Mouse (Mus musculus) spleen, postnatal 14 days (tissue): ENCODE measurements around the gene Rhebl1.
"Not testable (repeated sequence)": the region's sequence is repeated elsewhere in the genome, so short reads cannot be mapped to it uniquely, and the experiment has no call there.

Source experiments
- DNase-seq, 2 experiments: peaks; one replicate each; pipeline ENCODE4 v3.0.0; 2021 to 2022; ENCODE audit warnings: low spot score in 2 of 2

Rhebl1 gene

GRCm38 (mm10) chr15:98893940-98894745 is at the start of gene Rhebl1:
Rhebl1 (minus strand) TSS chr15:98894540.
- no peak for DNase-seq

GRCm38 (mm10) chr15:98943133-98943532 is 48.8 kb upstream of the Rhebl1 start:
- DNase-seq = no peak

GRCm38 (mm10) chr15:98942081-98942480 is 47.7 kb upstream of the Rhebl1 start:
- DNase-seq = no peak

GRCm38 (mm10) chr15:98941539-98941938 is 47.2 kb upstream of the Rhebl1 start:
- DNase-seq = no peak

- DNase-seq = no peak
Measured at GRCm38 (mm10) chr15:98940816-98941215, 46.5 kb upstream of the Rhebl1 start.

- DNase-seq = peak; percentile 81 to 86
Measured at GRCm38 (mm10) chr15:98934217-98934839, 40.0 kb upstream of the Rhebl1 start, which contains the start of gene Tuba1b. Tuba1b (minus strand) TSS chr15:98934565.

- DNase-seq = peak; percentile 86 to 88
Measured at GRCm38 (mm10) chr15:98933833-98934216, 39.5 kb upstream of the Rhebl1 start.

GRCm38 (mm10) chr15:98933004-98933671 is 38.8 kb upstream of the Rhebl1 start:
- DNase-seq = not testable (repeated sequence)

- DNase-seq = no peak
Measured at GRCm38 (mm10) chr15:98930998-98931397, 36.7 kb upstream of the Rhebl1 start.

- DNase-seq = no peak
Measured at GRCm38 (mm10) chr15:98930017-98930734, 35.8 kb upstream of the Rhebl1 start.

- DNase-seq = no peak
Measured at GRCm38 (mm10) chr15:98928598-98929240, 34.4 kb upstream of the Rhebl1 start.

- DNase-seq = no peak
Measured at GRCm38 (mm10) chr15:98927566-98927965, 33.2 kb upstream of the Rhebl1 start.

- no peak for DNase-seq
Measured at GRCm38 (mm10) chr15:98924682-98925081, 30.3 kb upstream of the Rhebl1 start.

- no peak for DNase-seq
Measured at GRCm38 (mm10) chr15:98923031-98923537, 28.7 kb upstream of the Rhebl1 start.

GRCm38 (mm10) chr15:98922581-98922980 is 28.2 kb upstream of the Rhebl1 start:
- DNase-seq = no peak

GRCm38 (mm10) chr15:98921510-98921909 is 27.2 kb upstream of the Rhebl1 start:
- DNase-seq = no peak

- not testable (repeated sequence) for DNase-seq
Measured at GRCm38 (mm10) chr15:98918499-98918895, 24.2 kb upstream of the Rhebl1 start.

GRCm38 (mm10) chr15:98917538-98918498 is 23.5 kb upstream of the Rhebl1 start, which contains the start of gene Lmbr1l:
Lmbr1l (minus strand) TSS chr15:98918231.
- DNase-seq = peak; percentile 95 to 96

- no peak for DNase-seq
Measured at GRCm38 (mm10) chr15:98917091-98917490, 22.8 kb upstream of the Rhebl1 start.

GRCm38 (mm10) chr15:98916016-98916415 is 21.7 kb upstream of the Rhebl1 start:
- DNase-seq = no peak
